Mouse (Mus musculus) CD4-positive, CD25-positive, alpha-beta regulatory T cell, adult 4 months (primary cell): ENCODE data around the gene Tmem151b. TPM values are rescaled to one million over a fixed set of nuclear protein-coding genes. Genes with fewer than 3 reads are reported as not detected.

Source experiments
- ATAC-seq: one replicate; pipeline ENCODE4 v1.8.0; 2017
- polyA plus RNA-seq, 2 experiments: library from polyadenylated mRNA; unstranded; fragments of 100-300 nt; shearing (Covaris generic); gene quantifications; one replicate each; pipeline ENCODE4 v1.2.1; 2017

The Tmem151b gene
- polyA plus RNA-seq, 2 experiments from 2014 or later, result 0.15 to 0.35 TPM

DNA sequence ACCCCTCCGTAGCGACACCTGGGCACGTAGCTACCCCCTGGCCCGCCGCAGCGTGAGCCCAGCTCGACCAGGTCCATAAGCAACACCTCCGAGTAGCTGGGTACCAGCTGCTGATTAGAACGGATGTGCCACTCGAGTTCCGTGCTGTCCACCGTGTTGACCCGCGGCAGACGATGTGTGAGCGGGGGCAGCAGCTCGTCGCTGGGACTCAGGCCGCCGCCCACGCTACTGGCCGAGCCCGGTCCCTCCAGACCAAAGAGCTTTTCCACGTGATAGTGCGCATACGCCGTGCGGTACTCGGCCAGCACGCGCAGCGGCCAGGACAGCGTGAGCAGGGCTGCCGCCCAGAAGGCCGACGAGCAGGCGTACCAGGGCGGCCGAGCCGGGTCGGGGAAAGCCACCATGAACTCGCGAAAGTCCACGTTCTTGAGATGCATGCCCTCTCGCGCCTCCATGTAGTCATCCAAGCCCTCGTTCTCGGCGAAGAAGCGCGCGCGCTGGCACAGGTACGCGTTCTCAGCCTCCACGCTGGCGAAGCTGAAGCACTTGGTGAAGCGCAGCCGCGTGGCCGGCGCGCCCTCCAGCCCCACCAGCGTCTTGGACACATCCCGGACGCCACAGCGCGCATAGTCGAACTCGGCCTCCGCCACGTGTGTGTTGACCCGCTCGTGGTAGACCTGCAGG lies 4.1 kb downstream of the Tmem151b start:
- ATAC-seq, result no peak

- ATAC-seq, result no peak
Observed at GRCm38 (mm10) chr17:45544873-45545277, 4.6 kb downstream of the Tmem151b start.

DNA sequence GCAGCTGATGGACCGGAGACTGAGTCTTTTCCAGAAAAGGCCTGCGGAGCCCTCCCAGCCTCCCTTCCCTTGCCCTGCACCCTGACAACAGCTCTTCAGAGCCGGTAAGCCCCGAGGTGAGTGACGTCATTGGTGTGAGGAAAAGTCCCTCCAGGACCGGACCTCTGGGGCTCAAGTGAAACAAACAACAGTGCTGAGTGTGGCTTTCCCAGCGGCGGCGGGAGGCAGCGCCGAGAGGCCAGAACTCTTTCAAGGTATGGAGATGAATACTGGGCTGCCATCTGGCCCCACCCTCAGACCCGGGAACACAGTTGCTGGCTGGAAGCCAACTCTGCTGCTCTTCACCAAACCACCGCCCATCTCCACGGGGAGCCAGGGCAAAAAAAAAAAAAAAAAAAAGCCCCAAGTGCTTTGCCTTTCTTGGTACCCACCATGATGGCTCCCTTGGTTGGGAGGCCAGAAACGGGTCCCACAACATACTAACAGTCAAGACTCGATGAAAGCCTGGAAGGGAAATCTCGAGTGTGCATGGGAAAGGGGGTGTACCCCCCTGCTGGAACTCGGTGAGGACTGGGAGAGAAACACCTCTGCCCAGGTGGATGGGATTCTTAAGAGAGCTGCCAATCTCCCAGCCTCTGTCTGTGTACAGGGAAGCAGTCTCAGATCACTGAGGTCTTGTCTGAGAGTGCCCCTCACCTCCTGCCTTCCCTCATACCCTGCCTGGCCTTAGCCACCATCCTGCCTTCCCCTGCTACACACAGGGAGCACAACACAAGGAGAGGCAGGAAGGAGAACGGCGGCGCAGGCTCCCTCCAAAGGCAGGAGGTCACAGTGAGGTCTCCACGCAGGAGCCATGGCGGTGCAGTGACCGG lies 5.2 kb downstream of the Tmem151b start:
- no peak for ATAC-seq

DNA sequence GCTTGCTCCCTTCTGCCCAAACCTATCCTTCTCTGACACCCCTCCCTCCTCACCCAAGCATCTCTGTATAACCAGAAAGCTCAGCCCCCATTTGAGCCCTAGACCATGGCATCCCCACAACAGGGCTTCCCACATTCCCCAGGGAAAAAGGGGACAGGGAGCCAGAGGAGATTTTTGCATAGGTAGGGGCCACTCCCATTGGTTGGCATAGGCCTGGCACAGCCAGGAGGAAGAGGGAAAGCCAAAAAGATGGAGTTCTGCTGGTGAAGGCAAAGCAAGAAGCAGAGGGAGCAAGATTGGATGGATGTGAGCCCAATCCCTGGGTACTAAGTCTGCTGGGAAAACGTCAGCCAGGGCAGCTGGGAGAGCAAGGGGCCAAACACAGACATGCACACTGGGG lies 6.4 kb downstream of the Tmem151b start:
- no peak for ATAC-seq

- ATAC-seq, result no peak
Observed at GRCm38 (mm10) chr17:45542705-45543104, 6.8 kb downstream of the Tmem151b start.

- ATAC-seq, result no peak
Observed at GRCm38 (mm10) chr17:45542129-45542528, 7.3 kb downstream of the Tmem151b start.

DNA sequence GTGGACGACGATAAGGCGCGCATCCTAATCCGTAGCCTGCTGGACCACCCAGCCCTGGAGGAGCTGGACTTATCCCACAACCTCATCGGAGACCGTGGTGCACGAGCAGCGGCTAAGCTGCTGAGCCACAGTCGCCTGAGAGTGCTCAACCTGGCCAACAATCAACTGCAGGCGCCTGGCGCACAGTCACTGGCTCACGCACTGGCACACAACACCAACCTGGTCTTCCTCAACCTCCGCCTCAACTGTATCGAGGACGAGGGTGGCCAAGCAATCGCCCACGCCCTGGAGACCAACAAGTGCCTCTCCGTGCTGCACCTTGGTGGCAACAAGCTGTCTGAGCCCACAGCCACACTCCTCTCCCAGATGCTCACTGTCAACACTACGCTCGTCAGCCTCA lies 9.8 kb downstream of the Tmem151b start:
- ATAC-seq, result no peak

DNA sequence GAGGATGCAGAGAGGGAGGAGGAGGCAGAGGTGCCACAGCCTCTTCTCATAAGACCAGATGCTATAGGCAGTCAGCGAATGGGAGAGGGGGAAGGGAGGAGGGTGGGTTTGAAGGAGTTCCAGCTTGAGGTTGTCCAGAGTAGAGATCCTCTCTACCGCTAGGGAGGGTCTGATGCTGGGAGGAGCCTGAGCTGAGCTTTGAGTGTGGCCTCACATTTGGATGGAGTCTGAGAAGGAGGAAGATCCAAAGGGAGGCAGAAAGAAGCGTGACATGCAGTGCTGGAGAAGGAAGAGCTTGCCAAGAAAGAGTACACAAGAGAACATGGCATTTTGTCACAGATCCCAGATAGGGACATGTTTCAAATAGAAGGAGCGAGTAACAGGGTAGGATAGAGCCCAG lies 11.1 kb downstream of the Tmem151b start:
- no peak for ATAC-seq

DNA sequence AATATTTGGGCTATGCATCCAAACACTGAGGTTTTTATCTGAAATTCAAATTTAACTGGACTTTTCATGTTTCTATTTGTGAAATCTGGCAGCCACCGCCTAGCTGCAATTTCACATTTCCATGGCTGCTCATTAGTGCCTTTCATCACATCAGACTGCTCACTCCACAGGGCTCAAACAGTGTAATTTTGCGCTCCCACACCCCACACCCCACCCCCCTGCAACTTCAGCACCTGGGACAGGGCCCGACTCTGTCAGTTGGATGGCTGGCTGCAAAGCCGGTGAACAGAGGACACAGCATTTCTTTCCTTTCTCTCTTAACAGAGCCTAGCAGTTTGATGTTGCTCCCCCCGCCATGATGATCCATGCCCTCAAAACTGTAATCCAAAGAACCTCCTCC lies 13.2 kb downstream of the Tmem151b start:
- ATAC-seq, result no peak

GRCm38 (mm10) chr17:45532896-45533295 lies 16.6 kb downstream of the Tmem151b start:
- no peak for ATAC-seq

DNA sequence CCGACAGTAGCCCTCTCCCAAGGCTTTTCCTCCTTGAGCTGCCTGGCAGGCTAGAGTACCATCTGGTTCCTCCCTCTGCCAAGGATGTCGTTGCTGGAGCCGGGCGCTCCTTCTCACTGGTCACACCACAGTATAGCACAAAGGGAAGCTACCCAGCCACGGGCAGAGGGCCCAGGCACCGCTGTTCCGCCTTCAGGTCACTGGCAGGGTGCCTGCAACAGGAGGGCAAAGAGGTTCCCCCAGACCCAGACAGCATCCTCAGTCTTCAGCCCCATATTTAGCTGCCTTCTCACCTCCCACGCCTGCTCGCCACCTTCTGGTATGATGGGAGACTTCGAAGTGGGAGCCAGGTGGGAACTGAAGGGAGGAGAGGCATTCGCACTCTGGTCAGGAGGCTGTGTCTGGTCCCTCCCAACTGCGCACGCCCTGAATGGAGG lies 19.1 kb downstream of the Tmem151b start:
- no peak for ATAC-seq

DNA sequence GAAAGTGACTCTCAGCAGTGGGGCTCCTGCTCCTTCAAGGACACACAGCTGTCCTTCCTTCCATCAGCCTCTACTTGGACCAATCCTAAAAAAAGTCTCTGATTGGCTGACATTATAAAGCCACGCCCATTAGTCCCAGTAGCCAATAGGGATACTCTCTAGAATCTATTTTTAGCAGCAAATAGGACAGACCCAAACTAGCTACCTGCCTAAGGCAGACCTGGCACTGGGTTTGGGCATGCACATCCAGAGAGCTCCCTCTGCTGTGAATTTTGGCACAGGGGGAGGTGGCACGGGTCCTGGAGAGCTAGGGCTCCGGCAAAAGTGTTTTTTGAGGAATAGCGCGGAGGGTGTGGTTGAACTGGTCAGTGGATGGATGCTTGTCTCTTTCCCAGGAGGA lies 22.9 kb downstream of the Tmem151b start:
- no peak for ATAC-seq

DNA sequence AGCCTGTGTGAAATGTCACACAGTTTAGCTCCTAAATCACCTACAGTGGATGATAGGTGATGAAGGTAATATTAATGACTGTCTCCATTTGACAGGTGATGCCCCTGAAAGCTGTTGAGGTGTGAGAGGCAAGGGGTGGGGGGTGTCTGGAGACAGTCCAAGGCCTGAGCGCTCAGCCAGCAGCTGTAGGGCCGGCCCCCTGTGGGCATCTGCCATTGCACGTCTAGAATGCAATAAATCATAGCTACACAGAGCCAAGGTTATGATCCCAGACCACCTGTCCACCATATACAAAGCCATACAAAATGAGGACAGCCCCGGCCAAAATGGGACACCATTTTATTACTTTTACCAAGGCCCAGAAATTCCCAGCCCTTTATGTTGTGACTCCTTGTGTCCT lies 24.5 kb downstream of the Tmem151b start:
- ATAC-seq, result no peak

DNA sequence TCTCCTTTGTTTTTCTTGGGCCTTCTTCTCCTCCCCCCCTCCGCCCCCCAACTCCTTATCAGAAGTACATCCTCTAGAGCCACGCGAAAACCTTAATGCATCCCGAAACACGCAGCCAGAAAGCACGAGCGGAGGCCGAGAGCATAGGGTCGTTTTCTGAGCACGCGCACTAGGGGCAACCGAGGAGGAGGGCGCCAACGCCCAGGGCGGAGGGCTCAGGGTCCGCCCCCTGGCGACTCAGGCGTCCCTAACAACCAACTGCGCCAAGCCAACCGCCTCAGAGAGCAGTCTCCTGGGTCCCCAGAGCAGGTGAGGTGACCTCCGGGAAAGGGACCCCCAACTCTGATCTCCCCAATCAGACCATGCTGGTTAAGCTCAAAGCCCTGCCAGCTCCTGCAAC lies 26.2 kb downstream of the Tmem151b start, which contains the start of gene Tcte1:
TSS of gene Tcte1 (plus strand) at position 172 of the 400 bp plus-strand sequence.
- ATAC-seq, result no peak

- no peak for ATAC-seq
Observed at GRCm38 (mm10) chr17:45520136-45520535, 29.3 kb downstream of the Tmem151b start.

DNA sequence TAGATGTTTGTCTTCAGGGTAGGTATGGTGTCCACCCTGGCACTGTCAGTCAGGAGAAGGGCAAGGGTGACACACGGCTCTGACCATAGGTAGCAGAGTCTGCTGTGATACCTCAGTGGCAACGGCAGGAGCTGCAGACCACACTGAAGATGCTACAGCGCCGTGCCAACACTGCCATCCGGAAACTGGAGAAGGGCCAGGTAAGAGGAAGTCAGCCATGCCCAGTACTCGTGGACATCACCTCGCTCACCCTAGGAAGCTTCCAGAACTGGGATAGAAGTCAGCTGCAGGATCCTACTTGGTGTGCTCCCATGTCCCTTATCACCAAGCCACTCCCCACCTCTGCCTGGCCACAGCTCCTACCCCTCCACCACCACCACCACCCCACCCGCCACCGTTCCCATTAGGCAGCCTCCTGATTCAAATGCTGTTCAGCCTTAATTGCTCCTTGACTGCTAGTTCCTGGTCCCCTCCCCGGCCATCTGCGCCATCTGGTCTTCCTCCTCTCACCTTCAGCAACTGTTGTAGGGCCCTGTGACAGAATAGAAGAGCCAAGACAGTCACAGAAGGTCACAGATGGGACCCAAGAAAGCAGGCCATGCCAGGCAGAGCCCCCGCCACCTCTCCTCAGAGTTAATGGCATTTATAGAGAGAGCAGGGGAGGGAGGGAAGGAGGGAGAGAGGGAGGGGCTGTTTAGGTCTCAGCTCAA lies 30.6 kb downstream of the Tmem151b start:
- no peak for ATAC-seq

- ATAC-seq, result no peak
Observed at GRCm38 (mm10) chr17:45517549-45518215, 31.8 kb downstream of the Tmem151b start.

DNA sequence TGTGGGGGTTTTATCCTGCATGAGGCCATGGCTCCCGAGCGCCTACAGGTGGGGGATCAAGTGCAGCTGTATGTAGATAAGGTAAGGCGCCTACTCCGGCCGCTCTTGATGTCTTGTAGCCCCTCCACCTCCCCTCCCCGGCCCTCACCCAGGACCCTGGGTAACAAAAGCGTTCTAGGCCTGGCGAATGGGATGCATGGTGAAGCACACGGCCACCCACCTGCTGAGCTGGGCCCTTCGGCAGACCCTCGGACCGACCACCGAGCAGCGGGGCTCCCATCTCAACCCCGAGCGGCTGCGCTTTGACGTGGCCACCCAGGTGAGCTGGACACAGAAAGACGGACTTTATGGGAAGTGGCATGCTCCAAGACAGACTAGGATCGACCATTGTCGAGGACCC lies 32.3 kb downstream of the Tmem151b start:
- ATAC-seq, result no peak

DNA sequence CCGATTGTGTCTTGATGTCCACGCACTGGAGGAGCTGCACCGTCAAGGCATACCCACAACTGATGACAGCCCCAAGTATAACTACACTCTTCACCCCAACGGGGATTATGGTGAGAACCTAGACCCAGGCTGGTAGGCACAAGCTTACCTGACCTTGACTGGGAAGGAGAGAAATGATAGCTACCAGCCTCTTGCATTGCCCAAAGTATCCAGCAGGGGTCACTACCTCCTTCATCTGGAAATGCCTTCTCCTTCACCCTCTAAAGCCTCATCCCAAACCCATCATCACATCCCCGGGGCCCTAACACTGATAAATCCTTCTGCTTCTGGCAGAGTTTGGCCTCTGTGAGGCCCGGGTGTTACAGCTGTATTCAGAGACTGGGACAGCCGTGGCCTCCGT lies 33.0 kb downstream of the Tmem151b start:
- ATAC-seq, result peak; percentile 67

DNA sequence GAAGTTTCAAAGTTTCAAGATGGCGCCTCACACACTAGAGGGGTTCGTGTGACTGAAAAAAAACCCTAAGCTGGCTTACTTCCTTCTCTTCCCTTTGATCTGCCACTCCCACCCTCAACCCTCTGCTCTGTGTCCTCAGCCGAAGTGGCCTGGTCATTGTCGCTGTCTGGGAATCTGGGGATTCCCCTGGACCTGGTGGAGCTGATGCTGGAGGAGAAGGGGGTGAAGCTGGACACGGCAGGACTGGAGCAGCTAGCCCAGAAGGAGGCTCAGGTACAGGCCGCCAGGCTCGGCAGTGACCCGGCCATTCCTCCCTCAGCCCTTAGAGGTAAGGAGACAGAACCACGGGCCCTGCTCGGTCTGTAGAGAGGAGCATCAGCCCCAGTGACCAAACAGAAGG lies 33.7 kb downstream of the Tmem151b start:
- ATAC-seq, result no peak

- no peak for ATAC-seq
Observed at GRCm38 (mm10) chr17:45515204-45515726, 34.2 kb downstream of the Tmem151b start.

GRCm38 (mm10) chr17:45511757-45512156 lies 37.7 kb downstream of the Tmem151b start:
- ATAC-seq, result no peak
